In the genomic region with DNA sequence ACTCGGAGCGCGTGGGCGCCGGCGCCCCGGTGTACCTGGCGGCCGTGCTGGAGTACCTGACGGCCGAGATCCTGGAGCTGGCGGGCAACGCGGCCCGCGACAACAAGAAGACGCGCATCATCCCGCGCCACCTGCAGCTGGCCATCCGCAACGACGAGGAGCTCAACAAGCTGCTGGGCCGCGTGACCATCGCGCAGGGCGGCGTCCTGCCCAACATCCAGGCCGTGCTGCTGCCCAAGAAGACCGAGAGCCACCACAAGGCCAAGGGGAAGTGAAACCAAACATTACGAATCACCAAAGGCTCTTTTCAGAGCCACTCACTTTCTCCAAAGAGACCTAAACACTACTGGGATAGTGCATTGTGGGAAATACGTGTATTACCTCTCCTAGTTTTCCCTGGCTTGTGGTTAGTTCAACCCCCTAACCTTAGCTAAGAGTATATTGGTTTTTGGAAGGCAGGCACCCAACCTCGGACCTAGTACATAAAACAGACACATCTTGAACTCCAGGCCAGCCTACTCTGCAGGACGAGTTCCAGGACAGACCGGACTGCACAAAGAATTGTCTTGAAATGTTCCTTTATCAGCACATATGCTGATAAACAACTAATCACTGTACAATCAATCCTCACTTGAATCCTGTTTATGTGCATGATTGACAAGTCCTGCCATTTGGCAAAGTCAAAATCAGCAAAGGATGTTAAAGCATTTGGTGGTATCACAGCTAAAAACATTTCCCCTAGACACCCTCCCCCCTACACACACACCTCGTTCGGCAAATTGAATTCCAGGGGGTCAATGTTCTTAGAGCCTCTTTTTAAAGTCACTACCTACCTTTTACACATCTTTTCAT, we compare ENCODE assay signal across 8 mouse cellular contexts. TPM values are rescaled to one million over a fixed set of nuclear protein-coding genes. Genes with fewer than 3 reads are reported as not detected.
DNase-seq lines count a peak whose midpoint lies in the region; ATAC-seq and TF ChIP-seq lines count a peak whose summit lies in the region.
"Not testable (repeated sequence)": the region's sequence is repeated elsewhere in the genome, so short reads cannot be mapped to it uniquely, and the experiment has no call there.
"Had no signal": no experiment of that assay in that cellular context is flagged by ENCODE, and none has a peak within 500 bp of the region (broad histone marks: within the 10 kb centered on the region; RNA-seq: fewer than 3 reads in every experiment).

No protein-coding gene starts in this region.

- DNase-seq in R1 (ENCODE audit: low read depth, low spot score): peak; percentile 84
- peak; percentile 46 for DNase-seq in embryo, embryonic 11.5 days (ENCODE audit: low read depth, low spot score)
- DNase-seq in hindbrain, postnatal 0 days (ENCODE audit: low spot score): peak; percentile 22
- peak; percentile 60 for DNase-seq in retina, postnatal 1 day

- H3K9ac ChIP-seq in hindbrain, postnatal 0 days (replicated peaks; ENCODE audit: low read length): peak overlapping the region; percentile 44
- peak overlapping the region; percentile 78 for H3K9ac ChIP-seq in limb, embryonic 12.5 days (replicated peaks)

- TF ChIP-seq CTCF in hindbrain, postnatal 0 days (IDR thresholded peaks at IDR 0.05; ENCODE audit: low read depth): not testable (repeated sequence)

- H3K9me3 ChIP-seq in hindbrain, postnatal 0 days (ENCODE audit: low read length); limb, embryonic 12.5 days: not testable (repeated sequence)

- H3K4me2 ChIP-seq in hindbrain, postnatal 0 days (ENCODE audit: low read depth, low read length): peak overlapping the region; percentile 72
- peak overlapping the region; percentile 78 for H3K4me2 ChIP-seq in limb, embryonic 12.5 days

- not testable (repeated sequence) for H3K27me3 ChIP-seq in hindbrain, postnatal 0 days (ENCODE audit: insufficient read depth, low read length); limb, embryonic 12.5 days

- WGBS in hindbrain, postnatal 0 days: 0% methylated on average over 9 of the region's 38 CpGs
- WGBS in limb, embryonic 12.5 days: 1% methylated on average over 15 of the region's 38 CpGs

- peak overlapping the region; percentile 38 for H3K4me3 ChIP-seq in hindbrain, postnatal 0 days (ENCODE audit: low read length)
- H3K4me3 ChIP-seq in limb, embryonic 12.5 days (replicated peaks): peak overlapping the region; percentile 47

- not testable (repeated sequence) for H3K36me3 ChIP-seq in hindbrain, postnatal 0 days (ENCODE audit: insufficient read depth, low read length); limb, embryonic 12.5 days

- H3K4me1 ChIP-seq in hindbrain, postnatal 0 days (ENCODE audit: insufficient read depth, low read length): not testable (repeated sequence)
- peaks cover 27% of the 10 kb centered on the region for H3K4me1 ChIP-seq in limb, embryonic 12.5 days (replicated peaks)

- peak overlapping the region; percentile 79 for H3K27ac ChIP-seq in hindbrain, postnatal 0 days
- peak overlapping the region; percentile 97 for H3K27ac ChIP-seq in limb, embryonic 12.5 days

- ATAC-seq in granulocyte monocyte progenitor cell, adult 5-6 weeks (replicated peaks; ENCODE audit: poor library complexity, severe bottlenecking): peak; percentile 43
- not testable (repeated sequence) for ATAC-seq in hindbrain, postnatal 0 days
- ATAC-seq in limb, embryonic 12.5 days (ENCODE audit: insufficient number of reproducible peaks, insufficient read depth, low FRiP score, low TSS enrichment, low read depth): 0 out of 2 replicates have a peak, but pooled peaks have one; percentile 6
- peak; percentile 28 for ATAC-seq in megakaryocyte progenitor cell, adult 5-6 weeks (replicated peaks; ENCODE audit: poor library complexity)

RNA-seq across cellular contexts. Expression of a gene that starts 0.5 kb away (rescaled TPM):
- total RNA-seq in granulocyte monocyte progenitor cell, adult 5-6 weeks (2014; fragmentation: Nextera tagmentation): 17.2 TPM in 1 of 2 replicates, not detected in the other
- 2,072 and 5,185 TPM in 2 replicates for total RNA-seq in granulocyte monocyte progenitor cell, adult 5-6 weeks (2017)
- 934 and 1,282 TPM in 2 replicates for total RNA-seq in hindbrain, postnatal 0 days (2014; rRNA removed)
- polyA plus RNA-seq in hindbrain, postnatal 0 days (2015; fragmentation: Nextera tagmentation; extraction: Ambion mirVana): 4.5 and 5.8 TPM in 2 replicates
- 55.1 and 62.4 TPM in 2 replicates for polyA plus RNA-seq in limb, embryonic 12.5 days (2016; fragmentation: Nextera tagmentation; extraction: Ambion mirVana)
- 2.0 and 5.0 TPM in 2 replicates for total RNA-seq in megakaryocyte progenitor cell, adult 5-6 weeks (2015)
- total RNA-seq in megakaryocyte progenitor cell, adult 5-6 weeks (2017): 2,894 and 3,659 TPM in 2 replicates

RNA-seq across cellular contexts. Expression of a gene that starts 0.7 kb away (rescaled TPM):
- 4.5 TPM in 1 of 2 replicates, not detected in the other for total RNA-seq in granulocyte monocyte progenitor cell, adult 5-6 weeks (2014; fragmentation: Nextera tagmentation)
- total RNA-seq in granulocyte monocyte progenitor cell, adult 5-6 weeks (2017): 334 and 360 TPM in 2 replicates
- 1,004 and 1,140 TPM in 2 replicates for total RNA-seq in hindbrain, postnatal 0 days (2014; rRNA removed)
- 1.9 and 6.2 TPM in 2 replicates for polyA plus RNA-seq in hindbrain, postnatal 0 days (2015; fragmentation: Nextera tagmentation; extraction: Ambion mirVana)
- 16.0 and 36.8 TPM in 2 replicates for polyA plus RNA-seq in limb, embryonic 12.5 days (2016; fragmentation: Nextera tagmentation; extraction: Ambion mirVana)
- 35.1 and 67.8 TPM in 2 replicates for total RNA-seq in megakaryocyte progenitor cell, adult 5-6 weeks (2015)
- total RNA-seq in megakaryocyte progenitor cell, adult 5-6 weeks (2017): 208 and 295 TPM in 2 replicates

RNA-seq across cellular contexts. Expression of a gene that starts 0.8 kb away (rescaled TPM):
- 210 and 236 TPM in 2 replicates for total RNA-seq in granulocyte monocyte progenitor cell, adult 5-6 weeks (2014; fragmentation: Nextera tagmentation)
- total RNA-seq in granulocyte monocyte progenitor cell, adult 5-6 weeks (2017): 416 and 515 TPM in 2 replicates
- 541 and 615 TPM in 2 replicates for total RNA-seq in hindbrain, postnatal 0 days (2014; rRNA removed)
- polyA plus RNA-seq in hindbrain, postnatal 0 days (2015; fragmentation: Nextera tagmentation; extraction: Ambion mirVana): 1.2 TPM in 1 of 2 replicates, not detected in the other
- 4.6 and 6.2 TPM in 2 replicates for polyA plus RNA-seq in limb, embryonic 12.5 days (2016; fragmentation: Nextera tagmentation; extraction: Ambion mirVana)
- total RNA-seq in megakaryocyte progenitor cell, adult 5-6 weeks (2015): 264 and 265 TPM in 2 replicates
- total RNA-seq in megakaryocyte progenitor cell, adult 5-6 weeks (2017): 396 and 423 TPM in 2 replicates
- polyA plus RNA-seq: inflammation-experienced regulatory T-cells, adult 6 months had no signal

RNA-seq across cellular contexts. Expression of a gene that starts 5.1 kb away (rescaled TPM):
- total RNA-seq in granulocyte monocyte progenitor cell, adult 5-6 weeks (2014; fragmentation: Nextera tagmentation): 123 and 125 TPM in 2 replicates
- 554 and 641 TPM in 2 replicates for total RNA-seq in granulocyte monocyte progenitor cell, adult 5-6 weeks (2017)
- 1,597 and 1,943 TPM in 2 replicates for total RNA-seq in hindbrain, postnatal 0 days (2014; rRNA removed)
- 1.3 and 1.7 TPM in 2 replicates for polyA plus RNA-seq in hindbrain, postnatal 0 days (2015; fragmentation: Nextera tagmentation; extraction: Ambion mirVana)
- polyA plus RNA-seq in limb, embryonic 12.5 days (2016; fragmentation: Nextera tagmentation; extraction: Ambion mirVana): 8.4 and 8.9 TPM in 2 replicates
- total RNA-seq in megakaryocyte progenitor cell, adult 5-6 weeks (2015): 116 and 137 TPM in 2 replicates
- total RNA-seq in megakaryocyte progenitor cell, adult 5-6 weeks (2017): 542 and 561 TPM in 2 replicates

RNA-seq across cellular contexts. Expression of a gene that starts 18.1 kb away (rescaled TPM):
- total RNA-seq in granulocyte monocyte progenitor cell, adult 5-6 weeks (2014; fragmentation: Nextera tagmentation): 2.1 and 2.5 TPM in 2 replicates
- total RNA-seq in granulocyte monocyte progenitor cell, adult 5-6 weeks (2017): 277 and 325 TPM in 2 replicates
- total RNA-seq in hindbrain, postnatal 0 days (2014; rRNA removed): 1,214 and 1,310 TPM in 2 replicates
- polyA plus RNA-seq in hindbrain, postnatal 0 days (2015; fragmentation: Nextera tagmentation; extraction: Ambion mirVana): not detected in 2 replicates
- polyA plus RNA-seq in limb, embryonic 12.5 days (2016; fragmentation: Nextera tagmentation; extraction: Ambion mirVana): 0.88 and 0.99 TPM in 2 replicates
- total RNA-seq in megakaryocyte progenitor cell, adult 5-6 weeks (2015): 3.0 and 6.7 TPM in 2 replicates
- total RNA-seq in megakaryocyte progenitor cell, adult 5-6 weeks (2017): 303 and 332 TPM in 2 replicates
- polyA plus RNA-seq: inflammation-experienced regulatory T-cells, adult 6 months had no signal

Comparison
In these comparisons a context has a peak if more than half of its experiments do, and no peak if none do; other contexts are left out.
1. DNase-seq: peak in every context shown above with its lines; median percentile 84 in R1; 60 in retina, postnatal 1 day; 46 in embryo, embryonic 11.5 days; 22 in hindbrain, postnatal 0 days.